Mouse (Mus musculus) hindbrain, embryonic 11.5 days (tissue): ENCODE measurements at regions not wholly inside any gene's neighbourhood (a gene's known extent, or its start where the extent isn't known, plus 50 kb on each side); places are given as distances from the start of the nearest gene placed in this dataset.
"Not testable (repeated sequence)": the region's sequence is repeated elsewhere in the genome, so short reads cannot be mapped to it uniquely, and the experiment has no call there.

Source experiments
- ATAC-seq: fragments of 200-750 bp; cut with Nextera tagmentation; 2 replicates; pipeline ENCODE4 v1.8.0; 2017; ENCODE audit warnings: mild to moderate bottlenecking, moderate TSS enrichment, moderate library complexity; ENCODE audit not compliant: low FRiP score
- DNase-seq: peaks from one replicate; pipeline ENCODE4 v3.0.0-alpha.2; 2015; ENCODE audit warnings: low spot score
- H3K27ac ChIP-seq: fragments of 300-500 bp; sonication (generic); 2 replicates; pipeline ENCODE4 v1.5.1; 2014; ENCODE audit warnings: mild to moderate bottlenecking, low read depth, low read length
- H3K27me3 ChIP-seq: fragments of 300-500 bp; sonication (generic); 2 replicates; pipeline ENCODE4 v1.6.1; 2014; ENCODE audit warnings: mild to moderate bottlenecking, low read length, moderate library complexity, mixed read lengths; ENCODE audit not compliant: control insufficient read depth, insufficient read depth
- H3K36me3 ChIP-seq: fragments of 300-500 bp; sonication (generic); 2 replicates; pipeline ENCODE4 v1.6.1; 2014; ENCODE audit warnings: mild to moderate bottlenecking, low read length, moderate library complexity, mixed read lengths; ENCODE audit not compliant: control insufficient read depth, insufficient read depth
- H3K4me1 ChIP-seq: fragments of 300-500 bp; sonication (generic); replicated peaks from 2 replicates; pipeline ENCODE4 v1.6.1; 2014; ENCODE audit warnings: low read length, mixed read lengths; ENCODE audit not compliant: control insufficient read depth, insufficient read depth
- H3K4me2 ChIP-seq: fragments of 300-500 bp; sonication (generic); replicated peaks from 2 replicates; pipeline ENCODE4 v1.6.1; 2014; ENCODE audit warnings: mild to moderate bottlenecking, low read depth, low read length
- H3K4me3 ChIP-seq: fragments of 300-500 bp; sonication (generic); 2 replicates; pipeline ENCODE4 v1.5.1; 2014; ENCODE audit warnings: low read depth, low read length
- H3K9ac ChIP-seq: fragments of 300-500 bp; sonication (generic); 2 replicates; pipeline ENCODE4 v1.6.1; 2014; ENCODE audit warnings: low read depth, low read length
- H3K9me3 ChIP-seq: fragments of 300-500 bp; sonication (generic); 2 replicates; pipeline ENCODE4 v1.6.1; 2016; ENCODE audit warnings: low read length; ENCODE audit not compliant: control insufficient read depth
- WGBS: fragments of 180-500 bp; shearing (Covaris S2); extraction: QIAGEN DNeasy Blood & Tissue Kit; methylation state at CpG from one replicate; pipeline ENCODE4 v1.1.7; 2014; 5-methylcytosine and 5-hydroxymethylcytosine counted together

- H3K4me3 ChIP-seq = no peak overlapping the region
- no peaks in the 10 kb centered on the region for H3K36me3 ChIP-seq
- no peak overlapping the region for H3K9ac ChIP-seq
- no peak for ATAC-seq
- no peak for DNase-seq
- H3K4me2 ChIP-seq = no peak overlapping the region
- H3K27ac ChIP-seq = no peak overlapping the region
- H3K9me3 ChIP-seq = no peaks in the 10 kb centered on the region
- 74% methylated on average over 7 of the region's 7 CpGs for WGBS
- H3K4me1 ChIP-seq = no peaks in the 10 kb centered on the region
- no peaks in the 10 kb centered on the region for H3K27me3 ChIP-seq
Observed at GRCm38 (mm10) chr15:5817901-5818576, 481.5 kb upstream of the Dab2 start.

GRCm38 (mm10) chr15:5839963-5840362 is 459.6 kb upstream of the Dab2 start:
- DNase-seq = no peak
- Histone ChIP-seq H3K4me1 (no peaks in the 10 kb centered on the region), H3K27ac (no peak overlapping the region), H3K4me2 (no peak overlapping the region), H3K9ac (no peak overlapping the region), H3K9me3 (no peaks in the 10 kb centered on the region), H3K27me3 (no peaks in the 10 kb centered on the region), H3K36me3 (no peaks in the 10 kb centered on the region), H3K4me3 (no peak overlapping the region)
- 93% methylated on average over 4 of the region's 4 CpGs for WGBS
- no peak for ATAC-seq

GRCm38 (mm10) chr15:5841369-5842149 is 458.0 kb upstream of the Dab2 start:
- not testable (repeated sequence) for H3K27ac ChIP-seq, H3K4me1 ChIP-seq, ATAC-seq, H3K4me2 ChIP-seq, H3K36me3 ChIP-seq, H3K4me3 ChIP-seq, H3K9me3 ChIP-seq, H3K27me3 ChIP-seq, DNase-seq, H3K9ac ChIP-seq
- 91% methylated on average over 15 of the region's 15 CpGs for WGBS

- ATAC-seq = no peak
- 93% methylated on average over 5 of the region's 5 CpGs for WGBS
- H3K4me2 ChIP-seq = no peak overlapping the region
Observed at GRCm38 (mm10) chr15:5846571-5846970, 453.0 kb upstream of the Dab2 start.

GRCm38 (mm10) chr15:5847413-5848100 is 452.0 kb upstream of the Dab2 start:
- Histone ChIP-seq H3K4me2 (no peak overlapping the region), H3K27me3 (no peaks in the 10 kb centered on the region), H3K9me3 (no peaks in the 10 kb centered on the region), H3K27ac (no peak overlapping the region), H3K4me1 (no peaks in the 10 kb centered on the region), H3K4me3 (no peak overlapping the region), H3K36me3 (no peaks in the 10 kb centered on the region), H3K9ac (no peak overlapping the region)
- DNase-seq (peak; percentile 10), ATAC-seq (peak; percentile 76)
- WGBS = 51% methylated on average over 3 of the region's 3 CpGs

More at GRCm38 (mm10) chr15:5846571-5846970, 453.0 kb upstream of the Dab2 start:
- Histone ChIP-seq H3K4me1 (no peaks in the 10 kb centered on the region), H3K9ac (no peak overlapping the region), H3K4me3 (no peak overlapping the region), H3K27ac (no peak overlapping the region), H3K36me3 (no peaks in the 10 kb centered on the region), H3K27me3 (no peaks in the 10 kb centered on the region), H3K9me3 (no peaks in the 10 kb centered on the region)
- DNase-seq = no peak

GRCm38 (mm10) chr15:5852523-5852922 is 447.1 kb upstream of the Dab2 start:
- H3K27me3 ChIP-seq = no peaks in the 10 kb centered on the region
- H3K4me2 ChIP-seq = no peak overlapping the region
- no peaks in the 10 kb centered on the region for H3K9me3 ChIP-seq
- H3K9ac ChIP-seq = no peak overlapping the region
- H3K27ac ChIP-seq = no peak overlapping the region
- no peak for ATAC-seq
- H3K36me3 ChIP-seq = no peaks in the 10 kb centered on the region
- DNase-seq = no peak
- WGBS = 70% methylated on average over 3 of the region's 3 CpGs
- no peaks in the 10 kb centered on the region for H3K4me1 ChIP-seq
- H3K4me3 ChIP-seq = no peak overlapping the region

GRCm38 (mm10) chr15:5869289-5869688 is 430.3 kb upstream of the Dab2 start:
- H3K9me3 ChIP-seq = no peaks in the 10 kb centered on the region
- no peak overlapping the region for H3K27ac ChIP-seq
- H3K9ac ChIP-seq = no peak overlapping the region
- ATAC-seq (no peak), DNase-seq (no peak)
- 67% methylated on average over 12 of the region's 12 CpGs for WGBS
- no peaks in the 10 kb centered on the region for H3K4me1 ChIP-seq
- H3K4me3 ChIP-seq = no peak overlapping the region
- no peaks in the 10 kb centered on the region for H3K27me3 ChIP-seq
- no peaks in the 10 kb centered on the region for H3K36me3 ChIP-seq
- no peak overlapping the region for H3K4me2 ChIP-seq

- H3K4me1 ChIP-seq = no peaks in the 10 kb centered on the region
- no peak for ATAC-seq
Observed at GRCm38 (mm10) chr15:5869866-5870265, 429.7 kb upstream of the Dab2 start.

More at GRCm38 (mm10) chr15:5869866-5870265, 429.7 kb upstream of the Dab2 start:
- no peak overlapping the region for H3K27ac ChIP-seq
- no peaks in the 10 kb centered on the region for H3K36me3 ChIP-seq
- WGBS = 72% methylated on average over 2 of the region's 2 CpGs
- H3K4me2 ChIP-seq = no peak overlapping the region
- no peak overlapping the region for H3K9ac ChIP-seq
- no peak overlapping the region for H3K4me3 ChIP-seq
- no peaks in the 10 kb centered on the region for H3K27me3 ChIP-seq
- no peaks in the 10 kb centered on the region for H3K9me3 ChIP-seq
- no peak for DNase-seq
